Mouse (Mus musculus) small intestine, adult 2 months (tissue): Measurements from ENCODE around the gene Ugt2b1. TPM values are rescaled to one million over a fixed set of nuclear protein-coding genes. Genes with fewer than 3 reads are reported as not detected.
A peak's percentile ranks its signal among the peaks of the same experiment; 100 is the strongest.

Experiments used
- H3K27ac ChIP-seq: fragments of 200-500 bp; 2 replicates; pipeline ENCODE4 v1.5.1; 2012; ENCODE audit warnings: low read depth, low read length, control low read depth, inconsistent platforms; ENCODE audit not compliant: insufficient read depth
- H3K27me3 ChIP-seq: fragments of 200-500 bp; 2 replicates; pipeline ENCODE4 v1.6.1; 2012; ENCODE audit warnings: mild to moderate bottlenecking, moderate library complexity, low read length, inconsistent platforms; ENCODE audit not compliant: control insufficient read depth, insufficient read depth
- H3K36me3 ChIP-seq: fragments of 200-500 bp; 2 replicates; pipeline ENCODE4 v1.6.1; 2012; ENCODE audit warnings: mild to moderate bottlenecking, low read length, control low read depth, inconsistent platforms; ENCODE audit not compliant: control insufficient read depth, insufficient read depth
- H3K4me1 ChIP-seq: fragments of 200-500 bp; 2 replicates; pipeline ENCODE4 v1.6.1; 2012; ENCODE audit warnings: low read length, inconsistent platforms, mixed read lengths; ENCODE audit not compliant: control insufficient read depth, insufficient read depth, insufficient read length
- H3K4me3 ChIP-seq: fragments of 200-500 bp; 2 replicates; pipeline ENCODE4 v1.5.1; 2012; ENCODE audit warnings: low read depth, mild to moderate bottlenecking, control low read depth, inconsistent platforms, low read length, moderate library complexity
- CTCF ChIP-seq: fragments of 200-500 bp; IDR thresholded peaks from 2 replicates; pipeline ENCODE4 v1.5.1; 2012; ENCODE audit warnings: low read depth, mild to moderate bottlenecking, control low read depth, inconsistent platforms, low read length, moderate library complexity, mixed read lengths; ENCODE audit not compliant: insufficient replicate concordance, insufficient read length; ENCODE audit errors: extremely low read depth
- POLR2A ChIP-seq: fragments of 200-500 bp; IDR thresholded peaks from 2 replicates; pipeline ENCODE4 v1.6.1; 2012; ENCODE audit warnings: low read depth, mild to moderate bottlenecking, control low read depth, inconsistent platforms, low read length, moderate library complexity
- WGBS: fragments of 180-500 bp; shearing (Covaris S2); methylation state at CpG from one replicate; pipeline ENCODE4 v1.1.7; 2018; 5-methylcytosine and 5-hydroxymethylcytosine counted together
- polyA plus RNA-seq: library from polyadenylated mRNA; depleted of rRNA; stranded (reverse); fragments of >200 nt; gene quantifications from 2 replicates; pipeline ENCODE4 v1.2.3, GENCODE M21; 2012; rRNA removed

The Ugt2b1 gene
- polyA plus RNA-seq, 1 experiment = not detected

DNA sequence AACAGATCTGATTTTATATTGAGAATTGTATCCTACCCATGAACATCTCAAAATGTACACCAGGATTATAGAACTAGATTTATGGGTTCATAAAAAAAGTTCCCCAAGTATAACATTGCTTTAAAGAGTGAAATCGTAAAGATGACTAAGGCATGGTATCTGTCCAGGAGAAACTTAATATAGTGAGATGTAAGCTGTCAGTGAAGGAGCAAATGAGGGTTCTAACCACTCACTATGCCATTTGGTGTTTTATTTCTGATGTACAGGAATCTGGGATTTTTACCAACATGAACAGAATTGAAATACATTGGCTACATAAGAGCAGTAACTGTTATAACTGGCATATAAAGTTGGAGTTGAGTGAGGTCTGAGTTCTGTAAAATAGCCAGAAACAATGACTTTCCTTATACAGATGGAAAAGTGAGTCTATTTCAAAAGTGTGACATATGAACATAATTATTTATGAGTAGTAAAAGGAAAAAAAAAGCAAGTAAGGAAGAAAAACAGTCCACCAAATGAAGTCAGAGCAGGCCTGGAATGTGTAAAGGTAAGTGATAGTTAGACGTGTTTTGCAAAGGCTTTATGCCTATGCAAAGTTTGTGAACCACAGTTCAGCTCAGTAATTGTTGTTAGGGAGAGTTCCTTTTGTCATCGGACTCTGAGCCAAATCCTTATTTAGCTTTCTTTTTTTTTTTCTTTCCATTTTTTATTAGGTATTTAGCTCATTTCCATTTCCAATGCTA, 14.8 kb downstream of the Ugt2b1 start:
- Histone ChIP-seq H3K27me3 (no peaks in the 10 kb centered on the region), H3K4me3 (no peak overlapping the region), H3K4me1 (peaks cover 5% of the 10 kb centered on the region; the same call in 1 of the 2 replicates), H3K27ac (no peak overlapping the region), H3K36me3 (no peaks in the 10 kb centered on the region)
- no peak for TF ChIP-seq CTCF
- no peak for TF ChIP-seq POLR2A
- 56% methylated on average over 3 of the region's 3 CpGs for WGBS

DNA sequence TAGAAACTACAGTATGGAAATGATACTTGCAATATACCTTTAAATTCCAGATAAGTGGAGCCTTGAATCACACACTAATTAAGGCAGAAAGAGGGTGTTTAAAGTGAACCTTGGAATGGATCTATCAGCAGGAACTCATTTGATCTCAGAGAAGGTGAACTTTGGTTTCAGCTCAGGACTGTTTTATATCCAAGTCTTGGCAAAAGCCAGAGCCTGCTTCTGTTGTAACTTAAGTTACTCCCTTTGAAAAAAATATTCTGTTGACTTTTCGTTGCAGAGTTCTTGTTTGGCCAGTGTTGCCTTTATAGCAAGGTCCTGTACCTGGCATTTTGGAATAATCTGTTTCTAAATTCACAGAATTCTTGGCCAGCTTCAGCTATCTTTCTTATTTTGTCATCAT, 15.6 kb downstream of the Ugt2b1 start:
- TF ChIP-seq POLR2A (no peak), CTCF (no peak)
- Histone ChIP-seq H3K27ac (peak overlapping the region; percentile 82), H3K4me1 (peaks cover 5% of the 10 kb centered on the region; the same call in 1 of the 2 replicates), H3K4me3 (no peak overlapping the region), H3K27me3 (no peaks in the 10 kb centered on the region), H3K36me3 (no peaks in the 10 kb centered on the region)
- WGBS = 11% methylated on average over 1 of the region's 1 CpGs

DNA sequence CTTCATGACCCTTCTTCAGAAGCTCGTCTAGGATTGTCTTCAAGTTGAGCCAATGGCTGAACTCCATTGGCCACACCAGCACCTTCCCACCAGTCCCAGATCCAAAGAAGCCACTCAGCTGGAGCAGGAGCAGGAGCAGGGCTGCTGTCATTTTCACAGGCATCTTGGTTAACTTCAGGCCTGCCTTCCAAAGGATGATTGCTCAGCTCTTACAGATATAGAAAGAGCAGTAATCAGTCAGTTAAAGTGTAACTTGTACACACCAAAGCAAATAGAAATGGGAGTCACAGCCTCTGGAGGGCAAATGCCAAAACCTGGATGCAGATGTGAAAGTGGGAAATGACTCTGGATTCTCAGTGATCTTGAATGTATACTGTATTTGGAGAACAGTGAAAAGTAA, 19.6 kb downstream of the Ugt2b1 start, which contains the start of gene Ugt2b34:
Gene Ugt2b34 (minus strand): TSS at position 180 of the 400 bp plus-strand sequence.
- 22% methylated on average over 1 of the region's 1 CpGs for WGBS
- peak within 1 kb of the TSS; percentile 61 for H3K4me3 ChIP-seq
- peak within 1 kb of the TSS; percentile 82 for H3K27ac ChIP-seq

DNA sequence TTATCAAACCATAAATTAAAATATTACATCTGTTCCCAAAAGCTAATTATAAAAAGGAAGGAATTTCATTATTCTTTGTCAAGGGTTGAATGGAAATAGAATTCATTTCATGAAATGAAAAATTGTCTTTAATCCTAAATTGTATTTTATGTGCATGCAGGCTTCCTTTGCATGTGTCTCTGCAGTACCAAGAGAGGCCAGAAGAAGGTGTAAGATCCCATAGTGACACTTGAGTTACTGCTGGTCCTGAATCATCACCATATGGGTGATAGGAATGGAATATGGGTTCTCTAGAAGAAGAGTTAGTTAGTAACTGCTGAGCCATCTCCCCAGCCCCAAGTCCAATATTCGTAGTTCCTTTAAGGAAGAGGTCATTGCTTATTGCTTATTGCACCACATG, 36.4 kb downstream of the Ugt2b1 start:
- Histone ChIP-seq H3K27ac (no peak overlapping the region), H3K4me3 (no peak overlapping the region), H3K27me3 (no peaks in the 10 kb centered on the region), H3K4me1 (no peaks in the 10 kb centered on the region), H3K36me3 (peaks cover 36% of the 10 kb centered on the region)
- TF ChIP-seq POLR2A (no peak), CTCF (no peak)
- 43% methylated on average over 1 of the region's 1 CpGs for WGBS

More for the DNA sequence above, 19.6 kb downstream of the Ugt2b1 start, which contains the start of gene Ugt2b34:
- Histone ChIP-seq H3K4me1 (peaks cover 4% of the 10 kb centered on the region; the same call in 1 of the 2 replicates), H3K27me3 (no peaks in the 10 kb centered on the region), H3K36me3 (0 out of 2 replicates have a peak, but pooled peaks cover 2% of the 10 kb centered on the region)
- no peak for TF ChIP-seq CTCF
- peak; percentile 61; the same call in 1 of the 2 replicates for TF ChIP-seq POLR2A

DNA sequence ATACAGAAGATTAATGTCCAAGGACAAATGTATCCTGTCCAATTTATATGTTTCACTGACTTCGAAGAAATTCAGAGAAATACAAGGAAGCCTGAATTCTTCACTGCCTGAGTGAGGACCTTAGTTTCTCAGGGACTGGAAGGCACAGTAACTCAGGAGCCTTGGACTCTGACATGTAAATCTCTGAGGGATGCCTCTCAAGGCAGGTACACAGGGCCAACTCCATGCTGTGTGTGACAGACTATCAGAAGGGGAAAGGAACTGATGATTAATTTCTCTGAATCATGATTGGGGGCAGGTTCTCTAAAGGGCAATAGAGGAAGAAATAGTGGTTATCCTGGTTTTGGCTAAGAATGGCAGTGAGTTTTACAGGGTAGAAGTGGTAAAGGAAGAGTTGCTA, 37.9 kb downstream of the Ugt2b1 start:
- Histone ChIP-seq H3K36me3 (peaks cover 24% of the 10 kb centered on the region), H3K27me3 (no peaks in the 10 kb centered on the region), H3K4me1 (no peaks in the 10 kb centered on the region), H3K4me3 (no peak overlapping the region), H3K27ac (no peak overlapping the region)
- TF ChIP-seq POLR2A (no peak), CTCF (no peak)
- 31% methylated on average over 1 of the region's 1 CpGs for WGBS

DNA sequence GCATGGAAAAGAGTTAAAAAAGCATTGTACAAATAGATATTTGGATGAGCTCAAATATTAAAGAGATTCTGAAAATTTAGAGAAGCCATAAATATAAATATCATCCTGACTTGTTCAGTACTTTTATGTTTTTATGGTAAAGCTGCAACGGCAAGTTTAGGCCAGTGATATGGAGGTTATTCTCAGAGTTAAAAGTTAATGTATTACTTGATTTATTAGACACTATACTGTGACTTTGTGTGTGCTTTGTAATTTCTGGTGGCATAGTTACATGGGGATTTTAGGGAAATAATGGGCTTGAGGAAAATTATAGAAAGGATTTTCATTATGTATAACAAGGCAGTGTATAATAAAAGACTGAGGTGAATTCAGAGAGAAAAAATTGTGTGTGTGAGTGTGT, 39.2 kb downstream of the Ugt2b1 start:
- 28% methylated on average over 1 of the region's 1 CpGs for WGBS
- no peak for TF ChIP-seq CTCF
- no peak for TF ChIP-seq POLR2A

DNA sequence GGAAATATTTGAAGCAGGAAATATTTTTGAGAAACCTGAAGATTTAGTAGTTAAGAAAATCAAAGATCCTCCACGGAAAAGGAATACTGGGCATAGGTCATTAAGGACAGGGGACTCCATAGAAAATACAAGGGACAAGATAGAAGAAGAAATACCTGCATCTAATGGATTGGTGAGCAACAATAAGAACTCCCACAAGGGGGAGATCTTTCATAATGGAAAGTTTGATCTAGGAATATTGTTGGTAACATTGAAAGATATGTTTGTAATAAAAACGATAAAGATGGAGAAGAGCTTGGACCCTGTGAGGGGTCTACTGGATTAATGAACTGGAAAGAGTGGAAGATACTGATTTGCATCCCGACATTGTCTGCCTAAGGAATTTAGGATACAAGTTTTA, 39.7 kb downstream of the Ugt2b1 start:
- WGBS = 18% methylated on average over 3 of the region's 3 CpGs
- H3K27ac ChIP-seq = no peak overlapping the region
- no peaks in the 10 kb centered on the region for H3K27me3 ChIP-seq
- peaks cover 16% of the 10 kb centered on the region for H3K36me3 ChIP-seq
- no peak for TF ChIP-seq POLR2A
- TF ChIP-seq CTCF = no peak
- no peak overlapping the region for H3K4me3 ChIP-seq
- no peaks in the 10 kb centered on the region for H3K4me1 ChIP-seq

More for the DNA sequence above, 39.2 kb downstream of the Ugt2b1 start:
- Histone ChIP-seq H3K4me1 (no peaks in the 10 kb centered on the region), H3K27ac (no peak overlapping the region), H3K36me3 (peaks cover 18% of the 10 kb centered on the region), H3K4me3 (no peak overlapping the region), H3K27me3 (no peaks in the 10 kb centered on the region)

DNA sequence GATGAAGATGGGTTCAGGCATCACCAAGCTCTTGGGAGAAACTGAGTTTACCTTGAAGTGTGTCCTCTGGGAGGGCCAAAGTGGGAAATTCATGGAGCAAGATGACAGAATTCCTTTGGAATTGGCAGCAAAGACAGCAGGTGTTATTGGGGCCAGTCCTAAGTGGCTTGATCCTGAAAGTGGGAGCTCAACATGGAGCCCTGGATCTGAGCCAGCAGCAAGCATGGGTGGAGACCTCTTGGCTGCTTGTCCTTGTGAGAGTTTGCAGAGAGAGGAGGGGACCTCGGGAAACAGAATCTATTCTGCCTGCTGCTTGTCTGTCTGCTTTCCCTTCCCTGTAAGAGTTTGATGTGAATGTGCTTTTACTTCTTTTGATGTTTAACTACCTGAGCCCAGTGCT, 54.5 kb downstream of the Ugt2b1 start:
- H3K36me3 ChIP-seq = no peaks in the 10 kb centered on the region
- no peaks in the 10 kb centered on the region for H3K27me3 ChIP-seq
- H3K4me3 ChIP-seq = no peak overlapping the region
- 10% methylated on average over 1 of the region's 1 CpGs for WGBS
- 0 out of 2 replicates have a peak, but pooled peaks cover 2% of the 10 kb centered on the region for H3K4me1 ChIP-seq
- TF ChIP-seq POLR2A = no peak
- no peak for TF ChIP-seq CTCF
- H3K27ac ChIP-seq = no peak overlapping the region

Other genes starting within 250 kb of the Ugt2b1 start
- gene Tmprss11e, start 180.7 kb downstream of the Ugt2b1 start, polyA plus RNA-seq = not detected in 2 replicates
- gene Ythdc1, start 122.3 kb downstream of the Ugt2b1 start, polyA plus RNA-seq = 3.3 and 6.3 TPM in 2 replicates
- 27.4 and 36.8 TPM in 2 replicates for gene Ugt2b34, start 19.6 kb downstream of the Ugt2b1 start, polyA plus RNA-seq
- gene Ugt2b35, start 74.3 kb upstream of the Ugt2b1 start, polyA plus RNA-seq = 0.47 and 1.4 TPM in 2 replicates
- gene Ugt2b36, start 166.0 kb upstream of the Ugt2b1 start, polyA plus RNA-seq = 0.85 and 1.2 TPM in 2 replicates
- gene Ugt2b5, start 213.8 kb upstream of the Ugt2b1 start, polyA plus RNA-seq = 1.4 and 3.9 TPM in 2 replicates